Mouse (Mus musculus) embryo, embryonic 10 days (tissue): ENCODE data around the gene Dppa1.
"Not testable (repeated sequence)": the region's sequence is repeated elsewhere in the genome, so short reads cannot be mapped to it uniquely, and the experiment has no call there.

Experiments
- DNase-seq: peaks from one replicate; pipeline ENCODE4 v3.0.0-alpha.2; 2015; ENCODE audit warnings: low spot score

Dppa1 gene

DNA sequence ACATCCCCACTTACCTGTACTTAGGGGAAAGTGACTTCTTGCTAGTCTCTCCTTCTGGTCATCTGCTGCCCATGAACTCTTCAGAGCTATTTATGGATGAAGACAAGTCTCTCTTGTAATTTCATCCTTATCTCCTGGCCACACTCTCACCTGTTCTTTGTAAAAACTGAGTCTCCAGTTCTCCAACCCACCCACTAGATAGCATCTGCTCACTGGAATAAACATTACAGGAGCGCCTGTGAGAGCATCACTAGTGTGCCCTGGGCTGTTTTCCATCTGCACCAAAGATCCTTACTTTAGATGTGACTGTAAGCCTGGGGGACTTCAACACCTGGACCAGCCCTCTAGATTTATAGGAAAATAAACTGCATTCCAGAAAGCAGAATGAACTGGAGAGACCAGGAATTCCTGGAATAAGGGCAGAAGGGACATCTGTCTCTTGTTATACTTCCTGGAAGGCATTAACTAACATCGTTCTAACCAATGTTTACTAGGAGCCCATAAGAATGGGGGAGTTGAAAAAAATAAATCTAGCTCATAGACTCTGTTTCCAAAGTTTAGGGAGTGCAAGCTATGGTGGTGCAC, at the start of gene Dppa1:
Gene Dppa1 (minus strand): TSS at position 51 of the 585 bp plus-strand sequence.
- DNase-seq = no peak

GRCm38 (mm10) chr11:46667938-46668337, 38.9 kb upstream of the Dppa1 start:
- DNase-seq = no peak

GRCm38 (mm10) chr11:46667105-46667504, 38.0 kb upstream of the Dppa1 start:
- DNase-seq = no peak

GRCm38 (mm10) chr11:46665599-46666522, 36.8 kb upstream of the Dppa1 start:
- peak; percentile 77 for DNase-seq

- no peak for DNase-seq
Observed at GRCm38 (mm10) chr11:46663215-46663614, 34.2 kb upstream of the Dppa1 start.

DNA sequence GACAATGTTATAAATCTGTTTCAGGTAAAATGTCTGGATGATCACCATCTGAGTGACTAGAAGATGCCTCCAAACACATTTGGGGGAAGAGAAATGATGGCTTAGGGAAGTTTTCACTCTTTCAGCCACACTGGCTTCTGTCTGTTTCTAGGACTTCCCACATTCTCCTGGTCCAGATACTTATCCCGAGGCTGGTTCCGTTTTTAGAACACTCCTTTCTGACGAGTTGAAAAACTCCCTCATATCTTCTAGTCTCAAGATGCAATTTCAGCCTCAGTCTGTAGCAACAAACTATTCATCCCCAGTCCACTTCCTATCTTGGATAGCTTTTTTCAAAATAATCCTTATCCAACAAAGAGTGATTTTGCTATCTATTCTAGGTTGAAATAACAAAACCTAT, 23.4 kb upstream of the Dppa1 start:
- DNase-seq = no peak

- not testable (repeated sequence) for DNase-seq
Observed at GRCm38 (mm10) chr11:46649655-46650054, 20.6 kb upstream of the Dppa1 start.

DNA sequence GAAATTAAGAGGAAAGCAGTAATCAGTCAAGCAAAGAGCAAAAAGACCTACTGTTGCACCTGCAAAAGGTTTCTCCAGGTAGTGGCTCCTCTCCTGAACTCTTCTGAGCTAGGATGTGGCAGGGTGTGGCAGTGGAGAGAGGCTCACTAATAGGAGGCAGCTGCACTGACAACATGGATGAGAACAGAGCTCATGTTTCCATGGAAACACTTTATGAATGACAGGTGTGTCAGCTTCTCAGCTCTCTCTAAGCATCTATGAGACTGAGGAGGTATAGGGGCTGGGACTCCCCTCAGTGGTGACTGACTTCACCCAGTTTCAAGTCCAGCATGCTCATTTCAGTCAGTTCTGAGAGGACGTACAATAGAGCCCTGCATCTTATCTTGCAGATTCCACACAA, 15.8 kb upstream of the Dppa1 start:
- no peak for DNase-seq

GRCm38 (mm10) chr11:46636568-46636967, 7.5 kb upstream of the Dppa1 start:
- DNase-seq = no peak

GRCm38 (mm10) chr11:46635516-46635915, 6.5 kb upstream of the Dppa1 start:
- DNase-seq = not testable (repeated sequence)

DNA sequence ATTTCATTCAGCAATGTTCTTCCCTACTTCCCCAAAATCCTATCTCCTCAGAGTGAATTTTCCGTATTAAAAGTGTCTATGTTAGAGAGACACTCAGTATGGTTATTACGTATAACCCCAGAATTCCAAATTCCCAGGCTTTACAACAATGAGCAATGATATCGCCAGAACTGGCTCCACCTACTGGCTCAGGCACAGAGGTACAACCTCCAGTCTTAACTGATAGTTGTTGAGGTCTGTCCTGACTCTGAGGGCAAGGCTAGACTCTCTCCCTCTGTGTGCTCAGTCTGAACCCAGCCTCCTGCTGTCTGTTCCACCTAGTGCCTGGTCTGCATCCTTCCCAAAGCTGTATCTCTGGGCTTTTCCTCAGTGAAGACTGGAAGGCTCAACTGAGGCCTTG, 2.6 kb upstream of the Dppa1 start:
- peak; percentile 64 for DNase-seq

DNA sequence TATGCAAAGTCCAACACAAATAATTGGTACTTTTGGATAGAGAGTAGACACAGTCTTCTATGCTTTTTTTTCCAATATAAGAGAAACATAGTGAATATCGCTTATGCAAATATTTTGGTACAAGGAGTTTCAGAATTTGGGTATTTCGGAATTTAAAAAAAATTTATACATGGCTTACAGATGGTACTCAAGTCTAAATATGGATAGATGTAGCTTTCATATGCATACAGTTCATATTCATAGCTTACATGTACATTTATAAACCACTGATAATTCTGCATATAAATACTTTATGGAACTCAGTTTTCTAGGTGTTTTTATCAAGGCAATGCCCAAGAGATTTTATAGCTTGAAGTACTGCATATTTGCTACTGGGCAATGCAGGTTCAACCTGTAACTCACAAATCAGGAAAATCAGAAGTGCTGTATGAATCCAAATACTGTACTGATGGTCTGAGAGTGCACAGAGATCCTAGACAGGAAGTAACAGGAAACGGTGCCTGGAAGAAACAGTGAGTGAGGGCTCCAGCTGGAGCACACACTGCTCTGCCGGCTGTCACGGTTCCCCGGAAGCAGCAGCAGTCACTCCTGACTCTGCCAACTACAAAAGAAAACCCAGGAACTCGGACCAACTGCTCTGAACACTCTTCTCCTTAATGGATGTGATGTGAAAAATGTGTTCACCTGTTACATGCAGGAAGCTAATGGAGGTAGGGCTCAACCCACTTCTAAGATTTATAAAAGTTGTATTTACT, 8.5 kb downstream of the Dppa1 start:
- no peak for DNase-seq

- no peak for DNase-seq
Observed at GRCm38 (mm10) chr11:46619929-46620328, 9.1 kb downstream of the Dppa1 start.

DNA sequence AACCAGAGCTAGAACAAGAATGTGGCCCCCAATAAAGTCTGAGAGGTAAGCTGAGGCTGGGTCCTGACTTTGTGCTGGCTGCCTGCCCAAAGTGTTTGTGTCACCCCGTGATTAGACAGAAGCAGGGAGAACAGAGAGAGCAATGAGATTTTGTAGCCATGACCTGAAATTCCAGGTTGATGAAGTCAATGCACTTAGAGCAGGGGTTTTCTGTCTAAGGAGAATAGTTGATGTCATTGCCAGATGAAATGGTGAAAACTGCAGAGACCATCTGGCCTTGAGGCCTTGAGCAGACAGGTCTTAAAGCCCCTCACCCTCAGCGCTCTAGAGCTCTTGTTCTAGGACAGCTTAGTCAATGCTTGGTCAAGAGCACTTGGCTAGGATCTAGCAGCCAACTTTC, 36.6 kb downstream of the Dppa1 start:
- DNase-seq = no peak

GRCm38 (mm10) chr11:46582741-46583140, 46.3 kb downstream of the Dppa1 start:
- DNase-seq = no peak

GRCm38 (mm10) chr11:46580428-46580827, 48.6 kb downstream of the Dppa1 start:
- no peak for DNase-seq

GRCm38 (mm10) chr11:46578771-46579281, 50.2 kb downstream of the Dppa1 start:
- DNase-seq = no peak

DNA sequence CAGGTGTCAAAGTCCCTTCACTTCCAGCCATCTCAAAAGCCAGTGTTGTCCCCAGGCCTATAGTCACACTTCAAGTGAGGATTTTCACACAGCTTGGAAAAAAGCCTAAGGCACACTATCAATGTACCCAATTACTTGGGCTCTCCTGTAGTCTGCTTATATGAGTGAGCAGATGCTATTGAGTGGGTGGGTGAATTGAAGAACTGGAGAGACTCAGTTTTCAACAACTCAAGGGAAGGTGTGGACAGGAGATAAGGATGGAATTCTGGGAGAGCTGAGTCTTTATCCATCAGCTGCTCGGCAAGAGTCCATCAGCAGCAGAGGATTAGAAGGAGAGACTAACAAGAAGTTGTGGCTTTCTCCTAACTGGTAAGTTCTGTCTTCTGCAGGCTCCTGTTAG, 57.7 kb downstream of the Dppa1 start, which contains the start of gene BC053393:
Gene BC053393 (plus strand): TSS at position 210 of the 400 bp plus-strand sequence.
- DNase-seq = no peak

- no peak for DNase-seq
Observed at GRCm38 (mm10) chr11:46569107-46569506, 60.0 kb downstream of the Dppa1 start.

GRCm38 (mm10) chr11:46565967-46566366, 63.1 kb downstream of the Dppa1 start:
- DNase-seq = no peak

- DNase-seq = no peak
Observed at GRCm38 (mm10) chr11:46564671-46565070, 64.4 kb downstream of the Dppa1 start.

- DNase-seq = no peak
Observed at GRCm38 (mm10) chr11:46561096-46561495, 68.0 kb downstream of the Dppa1 start.
